Mouse (Mus musculus) MN1 (cell line): ENCODE data around the gene Tmem229a.

ENCODE experiments used
- DNase-seq: peaks from one replicate; pipeline ENCODE4 v3.0.0-alpha.2; 2016; ENCODE audit warnings: low spot score

The Tmem229a gene

GRCm38 (mm10) chr6:24955946-24956585 lies at the start of gene Tmem229a:
TSS of gene Tmem229a (minus strand) at chr6:24956297.
- no peak for DNase-seq

- DNase-seq, result no peak
These were observed 37.7 kb upstream of the Tmem229a start for GRCm38 (mm10) chr6:24993754-24994153.

- no peak for DNase-seq
These were observed 33.7 kb upstream of the Tmem229a start for GRCm38 (mm10) chr6:24989836-24990235.

- DNase-seq, result no peak
These were observed 20.1 kb upstream of the Tmem229a start for GRCm38 (mm10) chr6:24976176-24976575.

- DNase-seq, result no peak
These were observed 12.6 kb upstream of the Tmem229a start for GRCm38 (mm10) chr6:24968471-24969223.

GRCm38 (mm10) chr6:24967726-24968125 lies 11.6 kb upstream of the Tmem229a start:
- DNase-seq, result no peak

GRCm38 (mm10) chr6:24966010-24966682 lies 10.0 kb upstream of the Tmem229a start:
- no peak for DNase-seq

GRCm38 (mm10) chr6:24963754-24964153 lies 7.7 kb upstream of the Tmem229a start:
- DNase-seq, result no peak

- DNase-seq, result no peak
These were observed 483 bp upstream of the Tmem229a start for GRCm38 (mm10) chr6:24956586-24956973.

GRCm38 (mm10) chr6:24955131-24955945 lies 759 bp downstream of the Tmem229a start:
- DNase-seq, result no peak

- DNase-seq, result no peak
These were observed 2.0 kb downstream of the Tmem229a start for GRCm38 (mm10) chr6:24954126-24954525.

- DNase-seq, result no peak
These were observed 3.8 kb downstream of the Tmem229a start for GRCm38 (mm10) chr6:24952341-24952740.

- no peak for DNase-seq
These were observed 5.4 kb downstream of the Tmem229a start for GRCm38 (mm10) chr6:24950669-24951068.

- no peak for DNase-seq
These were observed 30.9 kb downstream of the Tmem229a start for GRCm38 (mm10) chr6:24925076-24925785.

GRCm38 (mm10) chr6:24913591-24913990 lies 42.5 kb downstream of the Tmem229a start:
- DNase-seq, result no peak

- no peak for DNase-seq
These were observed 45.4 kb downstream of the Tmem229a start for GRCm38 (mm10) chr6:24910728-24911105.

- no peak for DNase-seq
These were observed 45.9 kb downstream of the Tmem229a start for GRCm38 (mm10) chr6:24910016-24910727.

GRCm38 (mm10) chr6:24907824-24908223 lies 48.3 kb downstream of the Tmem229a start:
- DNase-seq, result no peak

GRCm38 (mm10) chr6:24905101-24905500 lies 51.0 kb downstream of the Tmem229a start:
- DNase-seq, result no peak
